Mouse (Mus musculus) CH12.LX (cell line): ENCODE measurements around the gene Gm6309.

Experiments
- EP300 ChIP-seq: IDR thresholded peaks from 2 replicates; pipeline ENCODE4 v1.6.1; 2011; ENCODE audit warnings: low read length, improper control_type of control experiment
- POLR2A ChIP-seq: IDR thresholded peaks from 2 replicates; pipeline ENCODE4 v1.6.1; 2011; ENCODE audit warnings: low read depth, mild to moderate bottlenecking, improper control_type of control experiment, low read length

DNA sequence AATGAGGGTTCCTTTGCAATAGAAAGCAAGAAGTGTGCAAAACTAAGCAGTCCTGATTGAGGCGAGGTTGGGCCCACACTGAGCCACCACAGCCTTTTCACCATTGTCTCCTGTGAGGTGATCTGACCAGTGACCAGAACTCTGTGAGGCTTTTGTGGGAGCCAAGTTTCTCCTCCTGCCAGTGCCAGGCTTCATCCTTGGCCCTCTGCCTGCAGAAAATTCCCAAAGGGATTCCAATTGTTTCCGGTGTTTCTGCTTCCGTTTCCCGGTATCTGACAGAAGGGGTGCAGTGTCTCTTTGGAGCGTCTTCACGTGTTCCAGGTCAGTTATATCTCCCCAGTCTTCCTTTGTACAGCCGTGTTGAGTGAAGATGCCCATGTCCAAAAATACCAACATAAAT, 18.2 kb upstream of the Gm6309 start:
- TF ChIP-seq POLR2A: no peak
- no peak for TF ChIP-seq EP300
